Mouse (Mus musculus) megakaryocyte-erythroid progenitor cell, adult 5-6 weeks (primary cell): Measurements from ENCODE around the gene Gbp9. TPM values are rescaled to one million over a fixed set of nuclear protein-coding genes. Genes with fewer than 3 reads are reported as not detected.
"Not testable (repeated sequence)": the region's sequence is repeated elsewhere in the genome, so short reads cannot be mapped to it uniquely, and the experiment has no call there.

Source experiments
- ATAC-seq: replicated peaks from 2 replicates; pipeline ENCODE4 v1.8.0; 2016; ENCODE audit warnings: mild to moderate bottlenecking, inconsistent platforms; ENCODE audit not compliant: severe bottlenecking, poor library complexity, low FRiP score, low TSS enrichment
- total RNA-seq, 2 experiments: library from RNA; stranded (forward) in 1 of 2; stranded (reverse) in 1 of 2; fragments of 200-1000, 215-1000 nt in 1 of 2; fragments of >200 nt in 1 of 2; fragmentation: Nextera tagmentation in 1 of 2; gene quantifications; 2 replicates each; pipeline ENCODE4 v1.2.3; 2014 to 2017

Gene Gbp9
- total RNA-seq, 2 experiments from 2014 or later = 1.2 to 2.0 TPM

DNA sequence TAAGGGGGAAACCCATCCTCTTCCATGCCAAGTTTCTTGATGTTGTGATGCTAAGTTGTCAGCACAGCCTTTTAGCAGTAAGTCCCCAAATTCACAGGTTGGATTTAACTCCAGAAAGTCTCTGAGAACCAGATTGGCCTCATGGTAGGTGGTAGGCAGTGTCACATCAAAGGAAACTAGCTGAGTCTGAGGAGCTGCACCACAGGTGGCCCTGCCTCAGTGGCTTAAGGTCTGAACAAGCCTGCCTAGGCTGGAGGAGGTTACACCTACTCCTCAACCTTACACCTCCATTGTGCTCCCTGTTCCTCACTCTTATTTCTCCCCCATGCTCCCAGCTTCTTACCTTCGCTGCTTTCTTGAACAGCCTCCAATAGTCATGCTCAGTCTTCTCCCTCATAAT is 76.0 kb downstream of the Gbp9 start:
- no peak for ATAC-seq

DNA sequence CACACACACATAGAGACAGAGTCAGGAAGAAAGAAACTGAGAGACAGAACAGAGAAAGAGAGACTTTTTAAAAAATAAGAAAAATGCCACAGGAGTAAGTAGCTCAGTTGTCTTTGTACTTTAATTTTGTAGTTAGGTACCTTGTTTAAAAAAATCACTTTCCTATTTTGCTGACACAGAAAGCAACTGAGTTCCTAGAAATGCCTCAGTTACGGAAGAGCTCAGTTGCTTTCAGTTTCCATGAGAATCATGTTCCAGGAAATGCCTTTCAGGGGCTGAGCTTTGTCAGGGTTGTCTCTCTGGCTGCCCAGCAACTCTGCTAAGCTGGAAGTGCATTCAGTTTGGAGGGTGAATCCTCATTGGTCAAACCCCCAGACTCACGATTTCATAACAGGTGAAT is 76.9 kb downstream of the Gbp9 start:
- ATAC-seq = not testable (repeated sequence)

DNA sequence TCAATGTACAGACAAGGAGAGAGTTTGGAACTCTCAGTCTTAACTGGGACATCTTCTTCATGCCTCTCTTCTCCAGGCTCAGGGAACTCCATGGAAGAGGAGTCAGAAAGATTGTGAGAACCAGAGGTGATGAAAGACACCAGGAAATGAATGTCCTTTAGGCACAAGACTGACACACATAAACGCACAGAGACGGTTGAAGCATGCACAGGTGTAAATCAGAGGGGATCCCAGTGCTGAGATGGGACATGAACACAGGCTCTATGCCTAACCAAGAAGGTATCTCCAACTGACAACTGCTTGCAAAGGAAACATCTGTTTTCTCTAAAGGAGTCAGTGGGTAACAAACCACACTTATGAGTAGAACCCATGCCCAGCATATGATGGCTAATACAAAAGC is 79.1 kb downstream of the Gbp9 start:
- no peak for ATAC-seq

DNA sequence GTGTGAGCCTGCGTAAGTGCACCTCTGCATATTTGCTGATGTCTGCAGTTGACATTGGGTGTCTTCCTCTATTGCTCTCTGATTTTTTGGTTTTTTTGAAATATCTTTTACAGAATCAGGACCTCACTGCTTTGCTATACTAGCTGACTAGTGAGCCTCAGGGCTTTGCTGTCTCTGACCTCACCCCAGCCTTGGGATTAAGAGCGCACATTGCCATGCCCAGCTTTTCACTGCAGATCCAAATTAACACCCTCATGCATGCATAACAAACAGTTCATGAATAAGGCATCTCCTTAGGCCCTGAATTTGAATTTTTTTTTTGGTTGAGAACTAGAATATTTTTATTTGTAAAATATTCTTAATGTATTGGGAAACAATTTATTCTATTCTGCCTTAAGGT is 84.1 kb downstream of the Gbp9 start:
- no peak for ATAC-seq

DNA sequence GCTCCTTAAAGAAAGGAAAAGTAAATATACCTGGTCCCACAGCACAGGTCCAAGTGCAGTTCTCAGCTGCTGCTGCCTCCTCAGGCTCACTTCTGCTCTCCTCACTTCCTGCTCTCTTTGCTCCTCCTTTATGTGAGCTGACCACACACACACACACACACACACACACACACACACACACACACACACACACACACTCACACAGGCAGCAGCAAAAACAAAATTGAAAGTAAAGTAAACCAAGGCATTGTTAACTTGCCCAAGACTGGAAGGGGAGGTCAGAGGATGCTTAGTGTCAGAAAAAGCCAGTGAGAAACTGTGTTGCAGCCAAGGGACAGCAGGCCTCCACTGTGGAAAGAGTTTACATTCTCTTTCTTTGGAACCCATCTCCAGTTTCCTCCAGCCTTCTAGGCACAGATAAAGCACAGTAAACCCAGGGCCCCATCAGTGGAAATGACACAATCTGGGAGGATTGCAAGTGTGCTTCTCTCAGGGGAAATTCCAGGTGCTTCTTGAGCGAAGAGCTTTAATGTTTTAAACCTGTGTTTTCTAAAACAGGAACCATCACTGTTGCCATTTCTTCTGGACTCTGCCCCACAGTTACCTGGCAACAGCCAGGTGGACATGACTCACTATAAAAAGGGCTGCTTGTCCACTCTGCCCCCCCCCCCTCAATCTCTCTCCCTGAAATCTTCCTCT is 85.7 kb downstream of the Gbp9 start:
- ATAC-seq = not testable (repeated sequence)

DNA sequence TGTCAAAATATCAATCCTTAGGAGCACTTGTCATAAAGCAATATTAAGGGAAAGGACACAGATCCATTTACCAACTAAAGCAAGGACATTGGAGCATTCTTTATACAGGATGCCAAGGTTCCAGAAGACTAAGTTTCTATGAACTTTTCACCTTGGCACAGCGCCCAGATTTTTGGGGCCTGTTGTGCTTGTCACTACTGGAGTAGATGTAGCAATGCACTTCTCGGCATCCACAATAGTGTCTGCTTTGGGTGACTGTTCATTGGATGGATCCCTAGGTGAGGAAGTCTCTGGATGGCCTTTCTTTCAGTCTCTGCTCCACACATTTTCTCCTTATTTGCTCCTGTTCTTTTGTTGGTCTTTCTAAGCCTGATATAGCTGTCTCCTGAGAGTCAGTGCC is 107.0 kb downstream of the Gbp9 start:
- ATAC-seq = no peak

Other genes with a start within 250 kb of the Gbp9 start
- gene Abcg3, start 156.8 kb downstream of the Gbp9 start, total RNA-seq (2014; fragmentation: Nextera tagmentation) = 0.52 and 0.69 TPM in 2 replicates
- 0.56 TPM in 1 of 2 replicates, not detected in the other for gene Abcg3, start 156.8 kb downstream of the Gbp9 start, total RNA-seq (2017)
- gene Gbp8, start within 50 bp of the Gbp9 start, total RNA-seq (2014; fragmentation: Nextera tagmentation) = 0.76 and 1.6 TPM in 2 replicates
- not detected in 2 replicates for gene Gbp8, start within 50 bp of the Gbp9 start, total RNA-seq (2017)
- gene Gbp4, start within 50 bp of the Gbp9 start, total RNA-seq (2014; fragmentation: Nextera tagmentation) = 2.8 and 5.0 TPM in 2 replicates
- 1.3 TPM in 1 of 2 replicates, not detected in the other for gene Gbp4, start within 50 bp of the Gbp9 start, total RNA-seq (2017)
- not detected in 2 replicates for gene Gbp10, start 100.0 kb upstream of the Gbp9 start, total RNA-seq (2014; fragmentation: Nextera tagmentation)
- gene Gbp10, start 100.0 kb upstream of the Gbp9 start, total RNA-seq (2017) = not detected in 2 replicates
- not detected in 2 replicates for gene Gm43302, start 154.2 kb upstream of the Gbp9 start, total RNA-seq (2014; fragmentation: Nextera tagmentation)
- not detected in 2 replicates for gene Gm43302, start 154.2 kb upstream of the Gbp9 start, total RNA-seq (2017)
- 0.27 TPM in 1 of 2 replicates, not detected in the other for gene Gbp6, start 154.2 kb upstream of the Gbp9 start, total RNA-seq (2014; fragmentation: Nextera tagmentation)
- gene Gbp6, start 154.2 kb upstream of the Gbp9 start, total RNA-seq (2017) = 0.30 and 0.61 TPM in 2 replicates